In genomic region chr2:118995919-118996797, GRCm38 (mm10) we compare ENCODE assay signal across 14 mouse cellular contexts. TPM values are rescaled to one million over a fixed set of nuclear protein-coding genes. Genes with fewer than 3 reads are reported as not detected.
DNase-seq lines count a peak whose midpoint lies in the region; ATAC-seq lines count a peak whose summit lies in the region.
"Had no signal": no experiment of that assay in that cellular context is flagged by ENCODE, and none has a peak within 500 bp of the region (broad histone marks: within the 10 kb centered on the region; RNA-seq: fewer than 3 reads in every experiment).

No protein-coding gene starts in this region.

- no peaks in the 10 kb centered on the region for H3K27me3 ChIP-seq in midbrain, embryonic 16.5 days (ENCODE audit: control insufficient read depth, insufficient read depth, low read depth, low read length)
- H3K27me3 ChIP-seq: stomach, embryonic 15.5 days had no signal

- no peak overlapping the region; the same call in 1 of the 2 replicates for H3K27ac ChIP-seq in midbrain, embryonic 16.5 days (ENCODE audit: low read length)
- H3K27ac ChIP-seq: embryonic facial prominence, embryonic 13.5 days; gastrocnemius, adult 2 months; macrophage; stomach, embryonic 15.5 days had no signal

- ATAC-seq in midbrain, embryonic 16.5 days = peak; percentile 86

- H3K9ac ChIP-seq in midbrain, embryonic 16.5 days (ENCODE audit: low read depth, low read length) = peak overlapping the region; percentile 38; the same call in 1 of the 2 replicates
- H3K9ac ChIP-seq: embryonic facial prominence, embryonic 13.5 days; stomach, embryonic 15.5 days had no signal

- 32% methylated on average over 16 of the region's 16 CpGs for WGBS in midbrain, embryonic 16.5 days

- no peaks in the 10 kb centered on the region for H3K9me3 ChIP-seq in midbrain, embryonic 16.5 days (replicated peaks; ENCODE audit: control insufficient read depth, low read length, poor library complexity, severe bottlenecking)
- H3K9me3 ChIP-seq: embryonic facial prominence, embryonic 13.5 days; stomach, embryonic 15.5 days had no signal

- no peak overlapping the region for H3K4me3 ChIP-seq in midbrain, embryonic 16.5 days (ENCODE audit: low read depth, low read length)
- H3K4me3 ChIP-seq: embryonic facial prominence, embryonic 13.5 days; gastrocnemius, adult 2 months; stomach, embryonic 15.5 days had no signal

- H3K36me3 ChIP-seq in midbrain, embryonic 16.5 days (ENCODE audit: control insufficient read depth, insufficient read depth, low read length) = no peaks in the 10 kb centered on the region
- H3K36me3 ChIP-seq: embryonic facial prominence, embryonic 13.5 days; stomach, embryonic 15.5 days had no signal

- peak; percentile 21 for DNase-seq in right cerebral cortex, postnatal 14 days
- DNase-seq in right cerebral cortex, postnatal 25 days = no peak
- DNase-seq in frontal cortex, postnatal 36 days (ENCODE audit: low spot score in 2 of 2) = peak; percentile 13 to 19
- DNase-seq in lung, postnatal 14 days = no peak
- DNase-seq in layer of hippocampus, postnatal 36 days = no peak
- DNase-seq in kidney, adult 9 months = no peak
- DNase-seq: adrenal gland, adult 8-10 months; cerebellum, postnatal 36 days; gastrocnemius, adult 2 months had no signal

- peaks cover 11% of the 10 kb centered on the region for H3K4me1 ChIP-seq in midbrain, embryonic 16.5 days (ENCODE audit: control insufficient read depth, insufficient read depth, low read length)
- H3K4me1 ChIP-seq: embryonic facial prominence, embryonic 13.5 days; stomach, embryonic 15.5 days had no signal

- H3K4me2 ChIP-seq in midbrain, embryonic 16.5 days (ENCODE audit: low read length) = no peak overlapping the region
- H3K4me2 ChIP-seq: embryonic facial prominence, embryonic 13.5 days; heart, embryonic 11.5 days; stomach, embryonic 15.5 days had no signal

RNA-seq across cellular contexts. Expression of gene Ccdc32, which starts 33.0 kb away (rescaled TPM):
- polyA plus RNA-seq in midbrain, embryonic 16.5 days (2015; fragmentation: Nextera tagmentation; extraction: Ambion mirVana) = 40.7 and 44.6 TPM in 2 replicates
- total RNA-seq in layer of hippocampus, postnatal 36 days (2021) = 10 to 100 TPM; 51.3 to 55.5 TPM

RNA-seq across cellular contexts. Expression of gene Rpusd2, which starts 38.4 kb away (rescaled TPM):
- polyA plus RNA-seq in midbrain, embryonic 16.5 days (2015; fragmentation: Nextera tagmentation; extraction: Ambion mirVana) = 4.1 and 4.5 TPM in 2 replicates
- 1 to 10 TPM; 7.3 to 7.5 TPM for total RNA-seq in layer of hippocampus, postnatal 36 days (2021)

RNA-seq across cellular contexts. Expression of gene Knl1, which starts 50.8 kb away (rescaled TPM):
- polyA plus RNA-seq in midbrain, embryonic 16.5 days (2015; fragmentation: Nextera tagmentation; extraction: Ambion mirVana) = 4.5 and 8.4 TPM in 2 replicates
- total RNA-seq in layer of hippocampus, postnatal 36 days (2021) = under 1 TPM; 0.37 to 0.48 TPM

Comparison
In these comparisons a context has a peak if more than half of its experiments do, and no peak if none do; other contexts are left out.
1. DNase-seq: peak in right cerebral cortex, postnatal 14 days (single experiment) and frontal cortex, postnatal 36 days (2 of 2); none in right cerebral cortex, postnatal 25 days (single experiment), lung, postnatal 14 days (single experiment), layer of hippocampus, postnatal 36 days (0 of 2) and kidney, adult 9 months (single experiment).